Mouse (Mus musculus): ENCODE measurements around the gene Haus8. TPM values are rescaled to one million over a fixed set of nuclear protein-coding genes. Genes with fewer than 3 reads are reported as not detected.
A peak's percentile ranks its signal among the peaks of the same experiment; 100 is the strongest.

The Haus8 gene
- polyA plus RNA-seq, 1 experiment: 40.4 TPM

DNA sequence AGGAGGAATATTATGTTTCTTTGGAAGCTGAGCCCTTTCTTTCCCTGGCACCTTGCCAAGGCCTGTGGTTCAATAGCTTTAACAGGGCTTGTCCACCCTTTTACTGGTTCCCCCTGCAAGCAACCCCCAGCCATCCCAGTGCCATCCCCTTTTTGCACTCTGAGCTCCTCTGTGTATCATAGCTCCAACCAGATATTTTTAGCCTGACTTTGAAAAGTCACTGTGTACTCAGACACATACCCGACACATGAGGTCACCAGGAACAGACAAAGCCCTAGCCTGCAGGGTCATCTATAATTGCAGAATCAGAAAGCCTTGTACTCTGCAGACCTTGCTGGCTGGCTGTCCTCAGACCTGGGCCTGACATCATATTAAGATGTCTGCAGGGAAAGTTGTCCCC, 40.0 kb upstream of the Haus8 start:
- Histone ChIP-seq H3K79me2 (ENCODE audit: control insufficient read depth, insufficient read depth) (peaks cover 73% of the 10 kb centered on the region), H3K79me3 (ENCODE audit: low read depth) (peaks cover 33% of the 10 kb centered on the region), H3ac (ENCODE audit: control insufficient read depth, insufficient read length, low read depth) (no peak overlapping the region), H3K4me3 (ENCODE audit: insufficient read depth, poor library complexity, severe bottlenecking) (no peak overlapping the region), H3K27me3 (ENCODE audit: control insufficient read depth, insufficient read depth, insufficient read length) (no peaks in the 10 kb centered on the region), H3K36me3 (ENCODE audit: control insufficient read depth, insufficient read depth) (peaks cover 6% of the 10 kb centered on the region)
- no peak for TF ChIP-seq CEBPB (IDR thresholded peaks at IDR 0.05; ENCODE audit: low read depth)
- no peak for TF ChIP-seq CTCF (IDR thresholded peaks at IDR 0.05; ENCODE audit: control insufficient read depth, insufficient read depth, insufficient read length)
- TF ChIP-seq MAX (IDR thresholded peaks at IDR 0.05): peak; percentile 37
- TF ChIP-seq FOSL1 (IDR thresholded peaks at IDR 0.05; ENCODE audit: insufficient read depth, low read length, poor library complexity, severe bottlenecking): no peak
- TF ChIP-seq MYOG (IDR thresholded peaks at IDR 0.05; ENCODE audit: control insufficient read depth, extremely low read depth, insufficient read length): no peak

DNA sequence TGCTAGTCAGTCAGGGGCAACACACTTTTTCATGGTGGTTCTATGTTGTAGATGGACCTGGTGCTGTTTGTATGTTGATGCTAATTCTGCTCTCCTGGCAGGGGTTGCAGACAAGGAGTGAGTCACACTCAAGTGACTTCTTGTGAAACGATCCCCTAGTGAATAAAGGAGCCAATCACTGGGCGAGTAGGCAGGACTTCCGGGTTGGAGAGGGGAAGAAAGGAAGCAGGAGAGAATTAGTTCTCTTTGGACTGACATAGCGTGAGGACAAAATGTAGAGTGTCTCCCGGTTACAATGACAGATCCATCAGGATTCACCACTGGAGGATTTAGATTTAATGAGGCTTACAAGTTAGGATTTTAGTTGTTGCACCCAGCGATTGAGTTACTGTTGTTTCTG, 37.7 kb upstream of the Haus8 start:
- H3K4me3 ChIP-seq (ENCODE audit: insufficient read depth, poor library complexity, severe bottlenecking): no peak overlapping the region
- no peaks in the 10 kb centered on the region for H3K27me3 ChIP-seq (ENCODE audit: control insufficient read depth, insufficient read depth, insufficient read length)
- peaks cover 78% of the 10 kb centered on the region for H3K79me2 ChIP-seq (ENCODE audit: control insufficient read depth, insufficient read depth)
- peaks cover 31% of the 10 kb centered on the region for H3K79me3 ChIP-seq (ENCODE audit: low read depth)
- H3ac ChIP-seq (ENCODE audit: control insufficient read depth, insufficient read length, low read depth): no peak overlapping the region
- H3K36me3 ChIP-seq (ENCODE audit: control insufficient read depth, insufficient read depth): peaks cover 6% of the 10 kb centered on the region
- TF ChIP-seq MYOD1 (IDR thresholded peaks at IDR 0.05; ENCODE audit: control insufficient read depth, insufficient read length, low read depth) (no peak), MYOG (IDR thresholded peaks at IDR 0.05; ENCODE audit: control insufficient read depth, extremely low read depth, insufficient read length) (no peak), CEBPB (IDR thresholded peaks at IDR 0.05; ENCODE audit: low read depth) (peak; percentile 42), USF1 (IDR thresholded peaks at IDR 0.05; ENCODE audit: low read depth) (no peak), CTCF (IDR thresholded peaks at IDR 0.05; ENCODE audit: control insufficient read depth, insufficient read depth, insufficient read length) (no peak)

DNA sequence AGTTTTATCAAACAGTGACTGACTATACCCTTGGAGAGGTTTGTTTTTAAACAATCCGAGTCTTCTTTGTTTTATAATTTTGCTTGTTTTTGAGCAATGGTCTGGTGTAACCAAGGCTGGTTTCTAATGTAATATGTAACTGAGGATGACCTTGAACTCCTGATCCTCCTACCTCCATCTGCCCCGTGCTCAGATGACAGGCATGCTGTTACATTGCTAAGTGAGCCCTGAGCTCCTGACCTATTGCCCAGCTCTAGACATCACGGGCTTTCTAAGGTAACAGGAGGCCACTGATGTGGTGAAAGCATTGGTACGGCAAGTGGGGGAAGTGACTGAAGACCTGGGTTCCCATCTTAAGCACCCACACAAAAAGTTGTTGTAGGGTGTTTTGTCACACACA, 35.2 kb upstream of the Haus8 start:
- Histone ChIP-seq H3K79me3 (ENCODE audit: low read depth) (peaks cover 14% of the 10 kb centered on the region), H3K36me3 (ENCODE audit: control insufficient read depth, insufficient read depth) (peaks cover 19% of the 10 kb centered on the region), H3K4me3 (ENCODE audit: insufficient read depth, poor library complexity, severe bottlenecking) (no peak overlapping the region), H3ac (ENCODE audit: control insufficient read depth, insufficient read length, low read depth) (no peak overlapping the region), H3K27me3 (ENCODE audit: control insufficient read depth, insufficient read depth, insufficient read length) (no peaks in the 10 kb centered on the region), H3K79me2 (ENCODE audit: control insufficient read depth, insufficient read depth) (peaks cover 74% of the 10 kb centered on the region)
- TF ChIP-seq CTCF (IDR thresholded peaks at IDR 0.05; ENCODE audit: control insufficient read depth, insufficient read depth, insufficient read length): no peak
- no peak for TF ChIP-seq MYOG (IDR thresholded peaks at IDR 0.05; ENCODE audit: control insufficient read depth, extremely low read depth, insufficient read length)
- TF ChIP-seq USF1 (IDR thresholded peaks at IDR 0.05; ENCODE audit: low read depth): no peak
- no peak for TF ChIP-seq FOSL1 (IDR thresholded peaks at IDR 0.05; ENCODE audit: insufficient read depth, low read length, poor library complexity, severe bottlenecking)
- no peak for TF ChIP-seq MAX (IDR thresholded peaks at IDR 0.05)
- no peak for TF ChIP-seq MYOD1 (IDR thresholded peaks at IDR 0.05; ENCODE audit: control insufficient read depth, insufficient read length, low read depth)
- TF ChIP-seq CEBPB (IDR thresholded peaks at IDR 0.05; ENCODE audit: low read depth): no peak

DNA sequence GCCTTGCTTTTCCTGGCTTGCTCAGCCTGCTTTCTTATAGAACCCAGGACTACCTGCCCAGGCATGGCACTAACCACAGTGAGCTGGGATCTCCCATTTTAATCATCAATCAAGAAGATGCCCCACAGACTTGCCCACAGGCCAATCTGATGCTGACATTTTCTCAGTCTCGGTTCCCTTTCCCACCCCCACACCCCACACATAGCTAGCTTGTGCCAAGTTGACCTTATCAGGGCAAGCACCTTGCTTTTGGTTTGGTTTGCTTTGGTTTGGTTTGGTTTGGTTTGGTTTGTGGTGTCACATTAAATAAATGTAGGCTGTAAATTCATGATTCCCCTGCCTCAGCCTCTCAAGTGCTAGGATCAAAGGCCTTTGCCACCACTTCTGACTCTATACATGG, 34.6 kb upstream of the Haus8 start:
- Histone ChIP-seq H3K79me2 (ENCODE audit: control insufficient read depth, insufficient read depth) (peaks cover 75% of the 10 kb centered on the region), H3K79me3 (ENCODE audit: low read depth) (peaks cover 14% of the 10 kb centered on the region), H3K36me3 (ENCODE audit: control insufficient read depth, insufficient read depth) (peaks cover 22% of the 10 kb centered on the region), H3K27me3 (ENCODE audit: control insufficient read depth, insufficient read depth, insufficient read length) (no peaks in the 10 kb centered on the region), H3K4me3 (ENCODE audit: insufficient read depth, poor library complexity, severe bottlenecking) (no peak overlapping the region), H3ac (ENCODE audit: control insufficient read depth, insufficient read length, low read depth) (no peak overlapping the region)
- no peak for TF ChIP-seq FOSL1 (IDR thresholded peaks at IDR 0.05; ENCODE audit: insufficient read depth, low read length, poor library complexity, severe bottlenecking)
- no peak for TF ChIP-seq CTCF (IDR thresholded peaks at IDR 0.05; ENCODE audit: control insufficient read depth, insufficient read depth, insufficient read length)
- no peak for TF ChIP-seq USF1 (IDR thresholded peaks at IDR 0.05; ENCODE audit: low read depth)
- no peak for TF ChIP-seq MAX (IDR thresholded peaks at IDR 0.05)
- no peak for TF ChIP-seq MYOD1 (IDR thresholded peaks at IDR 0.05; ENCODE audit: control insufficient read depth, insufficient read length, low read depth)
- TF ChIP-seq CEBPB (IDR thresholded peaks at IDR 0.05; ENCODE audit: low read depth): no peak

DNA sequence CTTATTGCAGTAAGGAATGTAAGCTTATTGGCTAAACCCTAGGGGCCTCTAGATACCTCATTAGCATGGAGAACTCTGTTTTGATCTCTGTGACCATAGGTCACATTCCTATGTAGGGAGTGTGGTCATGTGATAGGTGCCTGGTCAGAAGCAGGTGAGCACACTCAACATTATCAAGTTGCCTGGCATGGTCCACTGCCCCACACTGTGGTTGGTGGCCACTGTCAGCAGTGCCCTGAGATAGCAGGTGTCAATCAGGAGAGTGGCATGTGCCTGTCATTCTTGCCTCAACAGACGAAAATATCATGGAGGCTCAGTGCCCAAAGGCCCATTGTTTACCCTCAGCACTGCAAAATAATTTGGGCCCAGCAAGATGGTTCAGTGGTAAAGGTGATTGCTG, 33.3 kb upstream of the Haus8 start:
- Histone ChIP-seq H3ac (ENCODE audit: control insufficient read depth, insufficient read length, low read depth) (no peak overlapping the region), H3K79me3 (ENCODE audit: low read depth) (peaks cover 14% of the 10 kb centered on the region), H3K4me3 (ENCODE audit: insufficient read depth, poor library complexity, severe bottlenecking) (no peak overlapping the region), H3K79me2 (ENCODE audit: control insufficient read depth, insufficient read depth) (peaks cover 73% of the 10 kb centered on the region), H3K36me3 (ENCODE audit: control insufficient read depth, insufficient read depth) (peaks cover 27% of the 10 kb centered on the region), H3K27me3 (ENCODE audit: control insufficient read depth, insufficient read depth, insufficient read length) (no peaks in the 10 kb centered on the region)
- no peak for TF ChIP-seq CTCF (IDR thresholded peaks at IDR 0.05; ENCODE audit: control insufficient read depth, insufficient read depth, insufficient read length)
- no peak for TF ChIP-seq FOSL1 (IDR thresholded peaks at IDR 0.05; ENCODE audit: insufficient read depth, low read length, poor library complexity, severe bottlenecking)
- no peak for TF ChIP-seq USF1 (IDR thresholded peaks at IDR 0.05; ENCODE audit: low read depth)
- TF ChIP-seq MYOD1 (IDR thresholded peaks at IDR 0.05; ENCODE audit: control insufficient read depth, insufficient read length, low read depth): no peak
- no peak for TF ChIP-seq MAX (IDR thresholded peaks at IDR 0.05)
- no peak for TF ChIP-seq MYOG (IDR thresholded peaks at IDR 0.05; ENCODE audit: control insufficient read depth, extremely low read depth, insufficient read length)
- TF ChIP-seq CEBPB (IDR thresholded peaks at IDR 0.05; ENCODE audit: low read depth): no peak

DNA sequence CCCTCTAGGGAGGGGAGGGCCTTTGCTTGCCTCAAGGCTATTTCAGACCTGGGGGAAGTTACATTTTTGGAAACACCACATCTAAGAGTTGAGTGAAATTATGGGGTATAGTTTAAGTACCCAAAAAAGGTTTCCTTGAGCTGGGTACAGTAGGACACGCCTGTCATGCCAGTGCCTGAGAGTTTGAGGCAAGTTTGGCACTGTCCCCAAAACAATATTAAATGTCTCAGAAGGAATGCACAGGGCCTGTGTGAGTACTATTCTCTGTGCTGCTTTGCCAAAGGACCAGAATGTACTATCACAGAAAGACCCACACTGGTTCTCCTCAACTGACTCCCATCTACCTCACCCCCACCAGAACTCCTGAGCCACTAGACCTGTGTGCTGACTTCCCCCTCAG, 30.9 kb upstream of the Haus8 start:
- no peak overlapping the region for H3K4me3 ChIP-seq (ENCODE audit: insufficient read depth, poor library complexity, severe bottlenecking)
- H3ac ChIP-seq (ENCODE audit: control insufficient read depth, insufficient read length, low read depth): no peak overlapping the region
- TF ChIP-seq USF1 (IDR thresholded peaks at IDR 0.05; ENCODE audit: low read depth): no peak
- TF ChIP-seq MYOD1 (IDR thresholded peaks at IDR 0.05; ENCODE audit: control insufficient read depth, insufficient read length, low read depth): no peak
- no peak for TF ChIP-seq MYOG (IDR thresholded peaks at IDR 0.05; ENCODE audit: control insufficient read depth, extremely low read depth, insufficient read length)
- no peak for TF ChIP-seq FOSL1 (IDR thresholded peaks at IDR 0.05; ENCODE audit: insufficient read depth, low read length, poor library complexity, severe bottlenecking)
- no peak for TF ChIP-seq CTCF (IDR thresholded peaks at IDR 0.05; ENCODE audit: control insufficient read depth, insufficient read depth, insufficient read length)
- TF ChIP-seq MAX (IDR thresholded peaks at IDR 0.05): no peak
- no peak for TF ChIP-seq CEBPB (IDR thresholded peaks at IDR 0.05; ENCODE audit: low read depth)
- H3K79me3 ChIP-seq (ENCODE audit: low read depth): peaks cover 16% of the 10 kb centered on the region
- peaks cover 34% of the 10 kb centered on the region for H3K36me3 ChIP-seq (ENCODE audit: control insufficient read depth, insufficient read depth)
- no peaks in the 10 kb centered on the region for H3K27me3 ChIP-seq (ENCODE audit: control insufficient read depth, insufficient read depth, insufficient read length)
- peaks cover 85% of the 10 kb centered on the region for H3K79me2 ChIP-seq (ENCODE audit: control insufficient read depth, insufficient read depth)

Data from C2C12 (cell line).